Mouse (Mus musculus) right cerebral cortex, adult 2 months (tissue): ENCODE data around the gene Tmem50a.

Source experiments
- DNase-seq, 2 experiments: peaks; one replicate each; pipeline ENCODE4 v3.0.0; 2021 to 2022; ENCODE audit warnings: low spot score in 2 of 2

Gene Tmem50a

DNA sequence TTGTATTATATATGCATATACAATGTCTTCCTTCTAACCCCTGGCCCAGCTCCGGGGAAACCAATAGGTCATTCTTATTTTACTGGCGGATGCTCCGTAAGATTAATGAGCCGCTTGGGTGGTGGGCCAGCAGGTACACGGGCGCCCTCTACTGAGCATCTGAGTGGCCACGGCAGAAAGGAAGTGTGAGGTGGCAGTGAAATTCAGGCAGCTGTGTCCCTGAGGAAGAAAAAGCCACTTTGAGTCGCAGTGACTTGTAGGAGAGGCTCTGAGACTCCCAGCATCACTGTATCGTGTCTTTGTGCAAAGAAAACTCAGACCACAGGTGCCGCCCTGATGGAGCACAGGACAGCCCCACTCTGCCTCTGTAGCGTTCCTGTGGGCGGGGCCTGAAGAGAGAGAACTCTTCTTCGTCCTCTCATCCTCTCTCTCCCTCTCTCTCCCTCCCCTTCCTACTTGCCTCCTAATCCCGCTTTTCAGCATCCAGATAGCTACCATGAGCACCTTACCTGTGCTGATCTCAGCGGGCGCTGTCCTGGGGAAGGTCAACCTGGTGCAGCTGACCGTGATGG lies 35.3 kb downstream of the Tmem50a start:
- DNase-seq = peak; percentile 72 to 74

GRCm38 (mm10) chr4:134876171-134876570 lies 38.7 kb downstream of the Tmem50a start:
- DNase-seq = no peak

DNA sequence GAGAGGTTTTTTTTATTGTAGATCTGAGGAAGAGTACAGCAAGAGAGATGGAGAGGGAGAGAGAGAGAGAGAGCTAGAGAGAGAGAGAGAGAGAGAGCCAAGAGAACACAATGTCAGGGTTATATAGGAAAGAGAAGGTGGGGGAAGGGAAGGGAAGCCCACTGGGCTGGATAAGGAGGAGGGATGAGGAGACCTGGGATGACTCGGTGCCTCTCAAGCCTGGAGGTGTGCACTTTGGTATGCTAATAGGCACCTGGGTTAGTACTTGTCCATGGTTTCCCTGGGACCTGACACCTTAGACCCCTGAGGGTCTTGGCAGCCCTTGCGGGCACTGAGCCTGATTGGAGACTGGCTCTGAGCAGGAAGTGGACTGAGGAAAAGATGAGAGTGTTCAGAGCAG lies 42.9 kb downstream of the Tmem50a start:
- no peak for DNase-seq

- DNase-seq = no peak
Observed at GRCm38 (mm10) chr4:134871477-134871876, 43.3 kb downstream of the Tmem50a start.

DNA sequence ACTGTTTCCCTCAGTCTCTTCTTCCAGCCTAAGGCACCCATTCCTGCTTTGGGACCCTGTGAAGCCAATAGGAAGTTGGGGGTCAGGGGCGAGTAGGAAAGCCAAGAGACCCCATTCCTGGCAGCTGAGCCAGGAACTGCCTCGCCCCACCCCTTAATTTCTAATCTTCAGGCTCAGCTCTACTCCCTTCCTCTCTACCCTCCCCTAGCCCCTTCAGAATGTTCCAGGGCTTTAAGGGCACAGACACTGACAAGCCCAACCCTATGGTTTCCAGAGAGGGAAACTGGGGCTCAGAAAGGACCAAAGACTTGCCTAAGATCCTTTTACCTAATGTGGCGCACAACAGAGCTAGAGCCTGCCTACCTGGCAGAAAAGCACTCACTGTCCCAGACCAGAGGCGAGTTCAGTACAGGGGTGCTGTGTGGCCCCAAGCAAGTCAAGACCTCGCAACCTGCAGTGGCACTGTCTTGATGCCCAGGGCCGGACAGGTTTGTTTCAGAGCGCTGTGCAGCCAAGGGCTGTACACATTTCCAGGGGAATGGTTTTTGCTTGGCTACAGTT lies 44.9 kb downstream of the Tmem50a start:
- DNase-seq = no peak

- no peak for DNase-seq
Observed at GRCm38 (mm10) chr4:134869068-134869730, 45.6 kb downstream of the Tmem50a start.

GRCm38 (mm10) chr4:134868490-134868889 lies 46.3 kb downstream of the Tmem50a start:
- no peak for DNase-seq

DNA sequence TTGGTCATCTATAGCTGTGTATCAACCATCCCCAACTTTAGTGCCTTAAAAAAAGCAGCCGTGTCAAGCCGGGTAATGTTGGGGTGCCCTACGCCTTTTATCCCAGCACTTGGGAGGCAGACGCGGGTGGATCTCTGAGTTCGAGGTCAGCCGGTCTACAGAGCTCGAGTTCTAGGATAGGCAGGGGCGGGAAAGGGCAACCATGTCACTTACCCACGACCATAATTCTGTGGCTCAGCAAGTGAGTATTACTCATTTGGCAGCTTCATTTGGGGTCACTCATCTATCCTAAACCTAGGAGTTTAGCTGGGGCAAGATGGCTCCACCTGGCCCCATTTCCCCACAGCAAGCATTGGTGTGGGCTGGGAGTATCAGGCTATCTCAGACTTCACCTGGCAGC lies 46.8 kb downstream of the Tmem50a start:
- no peak for DNase-seq

GRCm38 (mm10) chr4:134867661-134868060 lies 47.2 kb downstream of the Tmem50a start:
- no peak for DNase-seq

GRCm38 (mm10) chr4:134867213-134867612 lies 47.6 kb downstream of the Tmem50a start:
- no peak for DNase-seq

GRCm38 (mm10) chr4:134865789-134866188 lies 49.0 kb downstream of the Tmem50a start:
- no peak for DNase-seq

DNA sequence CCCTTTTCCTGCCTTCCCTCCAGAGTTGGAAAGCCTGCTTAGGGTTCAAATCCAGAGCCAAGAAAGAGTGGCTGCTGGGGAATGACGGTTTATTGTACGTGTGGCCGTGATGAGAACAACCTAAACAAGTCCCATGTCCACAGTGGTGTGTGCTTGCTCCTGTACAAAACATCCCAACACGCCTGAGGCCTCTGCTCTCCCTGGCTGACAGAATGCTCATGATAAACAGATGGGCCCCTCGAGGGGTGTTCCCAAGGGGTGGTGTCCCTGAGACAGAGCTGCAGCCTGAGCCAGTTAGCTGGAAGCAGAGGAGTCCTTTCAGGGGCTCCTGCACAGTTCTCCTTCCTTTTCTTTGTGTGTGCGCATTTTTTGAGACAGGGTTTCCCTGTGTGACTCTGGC lies 49.5 kb downstream of the Tmem50a start:
- DNase-seq = no peak

DNA sequence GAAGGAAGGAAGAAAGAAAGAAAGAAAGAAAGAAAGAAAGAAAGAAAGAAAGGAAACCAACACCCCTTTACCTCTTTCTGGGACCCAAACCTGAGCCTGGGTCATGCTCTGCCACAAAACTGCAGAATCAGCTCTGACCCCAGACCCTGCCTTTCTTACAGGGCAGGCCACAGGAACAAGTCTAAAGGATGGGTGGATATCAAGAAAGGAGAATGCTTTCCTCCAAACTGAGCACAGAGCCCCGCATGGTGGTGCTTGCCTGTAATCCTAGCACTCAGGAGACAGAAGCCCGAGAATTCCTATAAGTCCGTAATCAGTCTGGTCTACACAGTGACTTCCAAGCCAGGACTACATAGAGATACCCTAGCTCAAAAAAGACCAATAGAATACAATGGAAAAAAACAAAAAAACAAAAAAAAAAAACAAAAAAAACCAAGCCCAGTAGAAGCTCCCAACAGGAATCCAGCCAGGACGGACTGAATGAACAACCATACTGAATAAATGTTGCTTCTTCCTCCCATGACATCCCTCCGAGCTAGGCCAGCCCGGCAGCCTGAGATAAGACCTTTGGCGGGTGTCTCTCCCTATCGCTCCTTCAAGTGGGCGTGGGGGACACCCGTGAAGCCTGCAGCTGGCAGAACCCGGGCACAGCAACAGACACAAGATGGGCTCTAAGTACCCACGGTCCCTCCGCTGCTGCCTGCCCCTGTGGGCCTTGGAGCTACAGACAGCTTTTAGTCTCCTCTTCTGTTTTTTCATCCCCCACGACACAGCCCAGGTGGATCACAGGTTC lies 50.7 kb downstream of the Tmem50a start, which contains the start of gene Rhd:
TSS of gene Rhd (plus strand) at position 600 of the 793 bp plus-strand sequence.
- no peak for DNase-seq

- DNase-seq = no peak
Observed at GRCm38 (mm10) chr4:134862996-134863395, 51.8 kb downstream of the Tmem50a start.

DNA sequence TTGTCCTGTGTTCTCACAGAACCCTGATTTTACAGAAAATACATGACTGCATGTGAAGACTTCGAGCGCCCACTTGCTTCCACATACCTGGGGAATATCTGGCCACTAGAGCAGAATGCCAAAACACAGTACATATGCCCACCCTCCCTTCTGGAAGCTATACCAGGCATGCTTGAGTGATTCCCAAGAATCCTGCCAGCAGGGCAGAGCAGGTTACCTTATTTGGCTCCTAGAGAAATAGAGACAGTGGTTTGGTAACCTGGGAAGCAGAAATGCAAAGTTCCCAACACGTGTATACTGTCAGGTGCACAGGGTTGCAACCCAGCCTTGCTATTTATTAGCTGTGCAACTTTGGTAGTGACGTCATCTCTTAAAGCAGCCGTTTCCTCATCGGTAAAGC lies 52.9 kb downstream of the Tmem50a start:
- DNase-seq = no peak

DNA sequence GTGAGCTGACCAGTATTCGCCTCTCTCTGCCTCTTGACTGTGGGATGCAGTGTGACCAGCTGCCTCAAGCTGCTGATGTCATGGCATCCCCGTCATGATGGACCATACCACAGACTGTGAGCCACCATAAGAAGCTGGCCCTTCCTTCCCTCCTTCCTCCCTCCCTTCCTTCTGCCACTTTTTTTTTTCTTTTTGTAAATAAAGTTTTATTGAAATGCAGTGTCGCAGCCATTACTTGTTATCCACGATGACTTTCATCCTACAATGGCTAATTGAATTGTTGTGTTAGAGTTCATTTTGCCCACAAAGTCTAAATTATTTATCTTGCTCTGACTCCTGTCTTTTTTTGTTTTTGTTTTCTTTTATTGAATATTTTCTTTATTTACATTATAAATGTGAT lies 56.3 kb downstream of the Tmem50a start:
- DNase-seq = no peak

DNA sequence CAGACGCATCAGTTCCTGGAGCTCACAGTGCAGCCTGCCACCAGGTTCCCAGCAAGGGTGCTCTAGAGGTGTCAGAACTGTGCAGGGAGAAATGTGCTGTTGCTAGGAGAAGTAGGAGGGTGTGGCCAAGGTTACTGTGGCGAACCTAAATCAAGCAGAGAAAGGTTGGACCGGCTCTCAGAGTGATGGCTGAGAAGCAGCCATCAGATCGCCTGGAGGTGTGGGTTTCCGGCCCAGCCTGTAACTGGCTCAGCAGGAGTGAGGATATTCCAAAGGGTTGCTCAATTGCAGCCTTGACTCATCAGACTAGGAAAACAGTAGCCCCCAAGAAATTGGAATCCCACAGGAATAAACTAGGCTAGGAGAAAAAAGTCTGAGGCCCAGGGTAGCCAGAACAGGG lies 58.3 kb downstream of the Tmem50a start:
- DNase-seq = no peak

DNA sequence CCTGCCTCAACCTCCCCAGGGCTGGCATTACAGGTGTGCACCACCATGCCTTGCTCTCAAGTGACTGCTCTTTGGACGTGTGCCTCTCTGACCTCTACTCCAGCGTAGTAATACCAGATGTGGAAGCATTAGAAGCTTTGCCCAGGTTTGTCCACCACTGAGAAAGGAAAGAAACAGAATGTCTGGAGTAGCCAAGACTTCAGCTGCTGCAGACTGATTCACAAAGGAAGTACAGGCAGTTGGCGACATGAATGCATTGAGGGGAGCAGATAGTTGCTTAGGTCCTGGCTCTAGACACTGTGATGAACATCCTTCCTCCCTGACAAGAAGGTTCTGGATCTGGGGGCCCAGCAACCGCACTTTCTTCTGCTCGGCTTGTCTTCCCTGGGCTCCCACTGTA lies 58.8 kb downstream of the Tmem50a start:
- DNase-seq = no peak

DNA sequence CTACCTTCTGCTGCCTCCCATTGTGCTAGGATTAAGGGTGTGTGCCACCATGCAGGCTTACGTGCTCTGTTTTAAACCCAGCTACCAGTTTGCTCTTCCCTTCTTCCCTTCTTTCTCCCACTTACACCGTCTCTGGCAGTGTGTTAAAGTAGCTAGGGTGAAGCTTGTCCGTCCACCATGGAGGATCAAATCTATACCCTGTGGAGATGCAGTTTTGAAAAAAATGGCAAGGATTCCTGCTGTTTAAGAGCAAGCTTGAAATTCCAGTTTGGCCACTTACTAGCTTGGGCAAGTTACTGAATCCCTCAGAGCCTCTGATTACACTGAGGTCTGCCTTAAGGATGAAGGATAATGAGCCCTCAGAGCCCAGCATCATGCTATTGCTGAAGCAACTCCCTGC lies 59.5 kb downstream of the Tmem50a start:
- no peak for DNase-seq

DNA sequence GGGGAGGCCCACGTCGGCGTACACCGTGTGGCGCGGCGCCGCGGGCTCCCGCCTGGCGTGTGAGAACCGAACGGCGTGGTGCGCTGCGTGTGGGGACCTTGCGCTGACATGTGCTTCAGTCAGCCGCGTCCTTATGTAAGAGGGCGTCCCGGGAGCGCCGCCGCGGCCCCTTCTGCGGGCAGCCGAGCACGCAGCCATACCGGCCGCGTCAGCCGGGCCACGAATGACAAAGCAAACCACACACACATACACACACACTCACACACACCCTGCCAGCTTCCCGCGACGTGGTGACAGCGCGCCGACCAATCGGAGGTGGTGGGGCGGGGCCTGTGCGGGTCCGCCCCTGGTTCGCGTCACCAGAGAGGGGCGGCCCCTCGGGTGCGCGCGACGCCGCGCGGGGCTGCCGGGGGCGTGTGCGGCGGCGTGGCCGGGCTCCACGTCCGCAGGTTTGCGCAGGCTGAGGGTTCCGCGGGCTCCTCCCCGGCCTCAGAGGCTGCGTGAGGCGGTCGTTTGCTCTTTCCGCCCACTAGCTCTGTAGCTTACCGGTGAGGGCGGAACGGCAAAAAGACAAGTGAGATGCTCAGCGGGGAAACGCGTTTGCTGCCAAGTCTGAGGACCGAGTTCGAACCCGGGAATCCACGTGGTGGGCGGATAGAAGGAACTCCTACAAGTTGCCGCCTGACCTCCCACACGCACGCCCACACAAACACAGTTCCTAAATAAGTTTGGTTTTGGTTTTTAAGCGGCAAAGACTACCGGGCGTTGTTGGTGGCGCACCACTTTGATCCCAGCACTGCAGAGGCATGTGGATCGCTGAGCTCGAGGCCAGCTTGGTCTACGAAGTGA lies 61.0 kb downstream of the Tmem50a start:
- DNase-seq = peak; percentile 90 to 96

GRCm38 (mm10) chr4:134853259-134853636 lies 61.6 kb downstream of the Tmem50a start, which contains the start of gene Maco1:
Maco1 (minus strand) TSS chr4:134853345.
- DNase-seq = peak; percentile 100
